Mouse (Mus musculus): ENCODE data around the gene Fuom.

GRCm38 (mm10) chr7:140049115-140049689 is 53.0 kb downstream of the Fuom start:
- TF ChIP-seq POLR2A (IDR thresholded peaks at IDR 0.05; ENCODE audit: control insufficient read depth, low read depth, low read length) = no peak
- TF ChIP-seq CTCF (IDR thresholded peaks at IDR 0.05; ENCODE audit: control insufficient read depth, insufficient read depth, insufficient replicate concordance, low read depth, low read length) = no peak
